Mouse (Mus musculus): ENCODE measurements around the gene Rpl27.
"Not testable (repeated sequence)": the region's sequence is repeated elsewhere in the genome, so short reads cannot be mapped to it uniquely, and the experiment has no call there.

The Rpl27 gene

DNA sequence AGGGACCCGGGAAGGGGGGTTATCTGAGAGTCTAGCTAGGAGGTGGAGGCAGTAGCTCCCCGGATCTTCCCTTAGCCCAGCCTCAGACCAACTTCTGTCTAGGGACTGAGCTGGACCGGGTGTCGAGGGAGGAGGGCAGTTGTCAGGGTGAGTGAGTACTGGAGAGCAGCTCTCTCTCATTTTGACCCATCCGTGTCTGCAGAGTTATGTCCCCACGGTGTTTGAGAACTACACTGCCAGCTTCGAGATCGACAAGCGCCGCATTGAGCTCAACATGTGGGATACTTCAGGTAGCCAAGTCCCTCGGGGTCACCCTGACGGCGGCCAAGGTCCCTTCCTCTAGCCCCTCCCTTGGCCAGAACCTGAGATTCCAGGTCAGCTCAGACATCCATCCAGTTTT is 26.6 kb downstream of the Rpl27 start:
- DNase-seq, result peak; percentile 13 to 15

DNA sequence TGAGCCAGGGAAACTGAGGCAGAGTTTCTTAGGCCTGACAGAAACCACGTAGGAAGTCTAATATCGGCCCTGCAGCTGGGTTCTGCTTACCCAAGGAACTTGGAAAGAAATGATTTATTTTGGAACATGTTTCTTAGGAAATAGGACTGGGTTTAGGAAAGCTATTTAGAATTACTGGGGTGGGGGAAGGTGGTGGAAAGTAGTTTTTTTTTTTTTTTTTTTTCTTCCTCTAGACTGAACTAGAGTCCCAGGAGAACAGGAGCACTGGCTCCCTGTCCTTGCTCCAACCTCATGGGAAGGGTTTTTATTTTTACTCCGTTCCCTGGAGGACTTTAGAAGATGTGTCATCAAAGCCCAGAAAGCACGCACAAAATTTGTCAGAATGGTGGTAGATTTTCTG is 27.1 kb downstream of the Rpl27 start:
- DNase-seq, result no peak

DNA sequence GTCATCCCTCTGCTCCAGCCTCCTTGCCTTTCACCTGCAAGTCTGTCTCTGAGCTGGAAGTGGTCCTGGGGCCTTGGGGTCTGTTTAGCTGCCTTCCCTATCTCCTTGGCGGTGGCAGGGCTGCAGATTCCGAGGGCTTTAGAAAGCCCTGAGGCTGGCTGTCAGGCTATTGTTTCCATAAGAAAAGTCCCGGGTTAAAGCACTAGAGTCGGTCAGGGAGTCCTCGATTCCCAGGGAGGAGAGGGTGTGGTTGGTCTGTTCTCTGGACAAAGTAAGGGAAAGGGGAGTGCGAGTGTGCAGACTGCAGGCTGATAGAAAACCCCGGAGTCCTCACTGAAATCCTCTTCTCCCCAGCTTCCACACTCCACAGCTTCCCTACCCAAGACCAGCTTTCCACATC is 28.1 kb downstream of the Rpl27 start:
- DNase-seq, result no peak

DNA sequence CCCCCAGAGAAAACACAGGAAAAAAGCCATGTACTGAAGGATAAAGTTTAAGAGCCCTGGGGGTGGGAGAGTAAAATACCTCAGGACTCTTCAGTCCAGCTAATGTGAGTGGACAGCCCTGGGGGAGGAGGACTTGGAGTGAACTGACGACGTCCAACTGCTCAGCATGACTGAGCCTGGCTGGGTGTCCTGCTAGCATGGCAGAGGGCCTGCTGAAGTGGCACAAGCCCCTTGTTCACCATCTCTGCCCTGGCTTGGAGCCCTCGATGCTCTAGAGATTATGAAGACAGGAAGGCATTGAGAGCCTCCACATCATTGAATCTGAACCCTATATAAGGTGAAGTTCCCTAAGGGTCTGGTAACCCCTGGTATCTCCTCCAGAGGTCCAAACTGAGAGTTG is 29.8 kb downstream of the Rpl27 start:
- DNase-seq, result no peak

DNA sequence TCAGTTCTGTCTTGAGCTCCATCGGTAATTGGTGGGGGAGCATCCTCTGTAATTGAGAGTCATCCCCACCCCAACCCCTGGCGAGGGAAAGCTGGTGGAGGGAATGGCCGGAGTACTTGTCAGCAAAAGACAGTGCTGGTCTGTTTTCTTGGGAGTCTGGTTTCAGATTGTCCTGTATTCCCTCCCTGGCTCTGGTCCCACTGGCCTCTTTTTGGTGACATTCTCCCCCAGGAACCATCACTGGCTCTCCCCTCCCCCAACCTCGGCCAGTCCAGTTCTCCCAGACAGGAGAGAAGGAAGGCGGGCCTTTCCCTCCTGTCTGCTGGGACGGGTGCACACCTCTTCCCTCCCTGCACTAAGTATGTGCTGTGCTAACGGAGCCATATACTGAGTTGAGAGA is 30.2 kb downstream of the Rpl27 start:
- no peak for DNase-seq

DNA sequence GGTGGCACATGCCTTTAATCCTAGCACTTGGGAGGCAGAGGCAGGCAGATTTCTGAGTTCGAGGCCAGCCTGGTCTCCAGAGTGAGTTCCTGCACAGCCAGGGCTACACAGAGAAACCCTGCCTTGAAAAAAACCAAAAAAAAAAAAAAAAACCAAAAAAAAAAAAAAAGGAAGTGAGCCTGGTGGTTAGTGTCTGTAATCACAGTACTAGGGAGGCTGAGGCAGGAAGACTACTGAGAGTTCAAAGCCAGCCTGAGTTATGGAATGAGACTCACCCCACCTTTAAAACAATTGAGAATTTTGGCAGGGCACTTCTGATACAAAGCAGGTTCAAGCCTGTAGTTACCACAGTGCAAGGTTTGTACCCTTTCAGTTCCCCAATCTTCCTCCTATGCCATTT is 31.6 kb downstream of the Rpl27 start:
- DNase-seq, result not testable (repeated sequence)

DNA sequence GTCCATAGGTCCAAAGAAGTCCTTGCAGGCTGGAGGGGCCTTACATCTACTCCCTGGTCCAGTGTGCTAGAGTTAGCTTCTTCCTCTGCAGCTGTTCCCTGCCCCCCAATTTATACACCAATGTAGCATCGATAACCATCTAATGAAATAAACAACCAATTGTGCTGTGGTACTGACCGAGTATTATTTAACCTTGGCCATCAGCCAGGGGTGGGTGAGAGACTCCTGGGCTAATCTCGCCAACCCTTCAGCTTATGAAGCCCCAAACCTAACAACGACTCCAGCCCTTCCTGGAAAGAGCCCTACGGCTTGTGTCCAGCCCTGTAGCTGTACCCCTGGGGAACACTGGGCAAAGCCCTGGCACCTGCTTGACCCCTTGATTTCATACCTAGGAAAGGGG is 32.2 kb downstream of the Rpl27 start:
- no peak for DNase-seq

DNA sequence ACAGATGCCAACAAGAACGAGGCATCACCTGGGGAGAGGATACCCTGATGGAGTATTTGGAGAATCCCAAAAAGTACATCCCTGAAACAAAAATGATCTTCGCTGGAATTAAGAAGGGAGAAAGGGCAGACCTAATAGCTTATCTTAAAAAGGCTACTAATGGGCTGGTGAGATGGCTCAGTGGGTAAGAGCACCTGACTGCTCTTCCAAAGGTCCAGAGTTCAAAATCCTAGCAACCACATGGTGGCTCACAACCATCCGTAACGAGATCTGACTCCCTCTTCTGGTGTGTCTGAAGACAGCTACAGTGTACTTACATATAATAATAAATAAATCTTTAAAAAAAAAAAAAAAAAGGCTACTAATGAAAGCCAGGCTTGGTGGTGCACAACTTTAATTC is 34.3 kb downstream of the Rpl27 start:
- DNase-seq, result not testable (repeated sequence)

DNA sequence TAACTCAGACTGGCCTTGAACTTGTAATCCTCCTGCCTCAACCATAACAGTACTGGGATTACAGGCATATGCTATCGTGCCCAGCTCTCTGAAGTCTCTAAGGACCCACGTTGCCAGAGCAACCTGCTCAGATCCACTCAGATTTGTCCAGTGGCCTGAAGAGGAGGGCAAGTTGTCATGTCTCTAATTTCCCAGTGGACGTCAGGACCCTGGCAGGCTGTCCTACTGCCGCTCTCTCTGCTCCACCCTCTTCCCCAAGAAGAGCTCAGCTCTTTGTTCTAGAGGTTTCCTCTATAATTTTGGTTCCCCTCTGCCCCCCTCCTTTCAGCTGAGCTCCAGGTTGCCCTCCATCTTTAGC is 35.1 kb downstream of the Rpl27 start:
- DNase-seq, result no peak

DNA sequence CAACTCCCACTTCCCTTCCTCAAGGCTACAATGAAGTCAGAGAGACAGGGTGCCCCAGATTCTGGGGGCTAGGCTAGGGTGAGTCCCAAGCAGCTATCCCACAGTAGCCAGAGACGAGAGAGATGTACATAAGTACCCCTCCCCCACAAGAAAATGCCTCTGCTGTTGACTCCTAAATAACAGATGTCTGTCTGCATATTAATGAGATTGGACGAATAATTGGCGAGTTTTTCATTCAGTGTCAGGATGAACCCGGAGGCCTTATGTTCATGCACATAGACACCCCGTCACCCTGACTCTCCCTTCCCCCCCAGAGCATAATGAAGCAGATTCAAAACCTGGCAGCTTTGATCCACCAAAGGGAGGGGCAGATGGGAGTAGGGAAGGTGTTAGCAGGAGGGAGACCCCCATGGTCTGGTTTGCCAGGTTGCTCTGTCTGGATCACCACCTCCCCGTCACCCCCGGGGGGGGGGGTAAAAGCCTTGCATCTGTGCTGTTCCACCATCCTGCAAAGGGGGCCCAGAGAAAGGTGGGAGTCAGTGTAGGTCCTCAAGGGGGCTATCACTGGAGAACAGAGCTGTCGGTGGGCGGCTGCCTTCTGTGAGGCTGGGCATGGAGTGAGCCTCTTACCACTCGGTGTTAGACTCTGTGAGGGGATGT is 35.6 kb downstream of the Rpl27 start:
- no peak for DNase-seq

DNA sequence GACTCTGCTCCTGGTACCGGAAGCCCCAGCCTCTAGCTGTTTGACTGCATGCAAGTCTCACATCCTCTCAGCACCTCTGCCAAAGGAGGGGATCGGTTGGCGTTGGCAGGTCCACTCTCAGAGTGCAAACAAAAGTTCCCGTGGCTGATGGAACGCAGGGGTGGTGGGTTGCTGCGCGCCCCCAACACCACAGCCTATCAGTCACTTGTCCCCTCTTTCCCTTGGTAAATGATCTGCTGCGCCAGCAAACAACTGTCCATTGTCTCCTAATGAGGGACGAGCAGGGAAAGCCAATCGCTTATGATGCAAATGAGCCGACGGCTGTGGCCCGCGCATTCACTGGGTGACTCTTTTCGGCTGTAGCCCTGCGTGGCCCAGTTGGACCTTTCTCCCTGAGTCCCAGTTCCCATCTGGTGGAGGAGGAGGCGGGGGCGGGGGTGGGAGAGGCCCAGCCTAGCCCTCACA is 37.1 kb downstream of the Rpl27 start:
- no peak for DNase-seq

DNA sequence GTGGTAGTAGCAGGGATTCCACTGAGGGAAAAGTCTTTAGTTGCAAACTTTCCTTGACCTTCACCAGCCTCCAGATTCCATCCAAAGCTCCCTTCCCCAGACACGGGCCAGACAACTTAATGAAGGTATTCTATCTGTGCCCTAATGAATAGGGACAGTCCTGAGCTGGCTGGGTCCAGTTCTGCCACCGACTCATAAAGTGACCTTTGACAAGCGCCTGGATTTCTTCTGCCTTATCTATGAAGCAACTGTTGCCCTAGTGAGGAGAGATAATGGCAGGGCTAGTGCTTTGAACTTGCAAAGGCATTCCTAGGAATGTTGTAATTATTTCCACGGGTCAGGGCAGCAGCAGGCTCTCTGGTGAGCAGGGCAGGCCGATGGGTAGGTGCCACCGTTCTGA is 38.8 kb downstream of the Rpl27 start:
- DNase-seq, result no peak

DNA sequence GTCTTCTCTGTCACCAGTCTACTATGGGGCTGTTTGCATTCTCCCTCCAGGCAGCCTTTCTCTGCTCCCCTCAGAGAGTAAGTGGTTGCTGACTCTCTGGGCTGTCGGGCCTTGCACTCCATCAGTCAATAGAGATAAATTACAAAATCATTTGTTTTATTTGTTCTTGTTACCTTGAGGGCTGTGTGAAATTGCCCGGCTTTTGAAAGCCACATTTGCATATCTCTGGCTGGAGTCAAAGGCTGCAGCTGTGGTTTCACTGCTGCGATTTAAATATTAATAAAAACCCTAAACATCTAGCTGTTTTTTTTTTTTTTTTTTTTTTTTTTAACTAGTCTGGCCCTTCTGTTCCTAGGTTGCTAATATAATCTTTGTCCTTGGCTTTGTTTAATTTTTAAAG is 41.7 kb downstream of the Rpl27 start:
- no peak for DNase-seq

DNA sequence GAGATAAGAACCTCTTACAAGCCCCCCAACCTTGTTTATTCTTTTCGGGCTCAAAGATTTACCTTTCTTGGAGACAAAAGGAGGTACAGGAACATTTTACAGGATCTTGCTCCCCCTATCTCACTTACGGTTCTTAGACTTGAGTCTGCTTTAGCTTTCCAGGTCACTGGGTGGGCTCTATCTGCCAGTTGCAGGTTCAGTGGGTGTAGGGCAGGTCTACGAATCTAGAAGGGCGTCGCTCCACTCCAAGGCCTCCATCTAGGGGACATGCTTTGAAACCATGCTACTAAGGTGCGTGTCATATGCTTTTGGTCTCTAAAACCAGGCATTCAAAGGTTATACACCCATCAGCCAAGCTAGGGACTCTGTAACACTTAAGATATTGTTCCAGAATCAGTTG is 42.1 kb downstream of the Rpl27 start:
- DNase-seq, result no peak

DNA sequence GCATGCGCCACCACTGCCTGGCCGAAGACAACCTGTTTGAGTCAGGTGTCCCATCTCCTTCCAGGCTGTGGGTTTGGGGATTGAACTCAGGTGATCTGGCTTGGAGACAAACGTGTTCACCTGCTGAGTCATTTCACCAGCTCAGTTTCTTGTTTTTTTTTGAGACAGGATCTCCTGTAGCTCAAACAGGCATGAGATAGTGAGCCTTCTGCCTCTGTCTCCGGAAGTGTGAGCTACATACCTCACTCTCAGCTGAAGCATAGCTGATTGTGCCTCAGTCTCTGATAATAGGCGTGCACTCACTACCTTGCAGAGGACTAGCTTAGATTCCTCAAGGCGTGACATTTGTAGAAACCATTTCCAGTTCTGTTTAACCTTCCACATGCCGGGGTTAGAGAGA is 42.7 kb downstream of the Rpl27 start:
- no peak for DNase-seq

DNA sequence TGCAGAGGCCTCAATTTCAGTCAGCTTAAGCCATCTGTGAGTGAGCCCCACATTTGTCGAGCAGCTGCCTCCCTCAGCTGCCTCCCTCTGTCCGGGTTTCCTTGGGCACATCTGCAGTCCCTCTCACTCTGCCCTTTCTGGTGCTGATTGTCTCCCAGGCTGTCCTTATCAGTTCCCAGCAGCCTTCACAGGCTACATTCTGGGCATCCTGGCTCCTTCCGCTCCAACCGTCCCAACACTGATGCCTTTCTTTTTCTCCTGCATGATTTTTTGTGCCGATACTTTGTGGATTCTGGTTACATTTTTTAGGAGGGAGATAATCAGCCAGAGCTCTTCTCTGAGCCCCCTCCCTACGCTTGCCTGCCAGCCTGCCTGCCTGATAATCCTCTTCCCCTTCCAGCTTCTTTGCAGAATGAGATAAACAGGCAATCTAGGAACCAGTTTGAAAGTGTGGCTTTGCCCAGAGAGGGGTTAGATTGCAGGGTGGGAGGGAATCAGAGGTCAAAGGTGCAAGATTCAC is 43.5 kb downstream of the Rpl27 start:
- DNase-seq, result no peak

DNA sequence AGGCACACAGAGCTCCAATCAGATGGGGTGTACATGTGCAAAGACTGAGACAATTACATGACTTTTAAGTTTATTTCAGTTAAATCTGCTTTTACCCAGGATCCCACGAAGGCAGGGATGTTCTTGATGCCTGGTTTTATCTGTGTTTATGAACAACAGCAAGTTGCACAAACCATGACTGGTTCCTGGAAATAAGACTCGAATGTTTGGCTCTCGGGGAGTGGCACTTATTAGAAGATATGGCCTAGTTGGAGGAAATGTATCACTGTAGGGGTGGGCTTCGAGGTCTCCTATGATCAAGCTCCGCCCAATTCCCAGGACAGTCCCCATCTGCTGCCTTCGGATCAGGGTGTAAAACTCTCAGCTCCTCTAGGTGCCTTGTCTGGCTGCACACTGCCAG is 44.0 kb downstream of the Rpl27 start:
- DNase-seq, result no peak
